Mouse (Mus musculus): ENCODE data around the gene Cdnf. TPM values are rescaled to one million over a fixed set of nuclear protein-coding genes. Genes with fewer than 3 reads are reported as not detected.
A peak's percentile ranks its signal among the peaks of the same experiment; 100 is the strongest.

The Cdnf gene
- polyA plus RNA-seq, 1 experiment from 2014 or later: 1.7 TPM

DNA sequence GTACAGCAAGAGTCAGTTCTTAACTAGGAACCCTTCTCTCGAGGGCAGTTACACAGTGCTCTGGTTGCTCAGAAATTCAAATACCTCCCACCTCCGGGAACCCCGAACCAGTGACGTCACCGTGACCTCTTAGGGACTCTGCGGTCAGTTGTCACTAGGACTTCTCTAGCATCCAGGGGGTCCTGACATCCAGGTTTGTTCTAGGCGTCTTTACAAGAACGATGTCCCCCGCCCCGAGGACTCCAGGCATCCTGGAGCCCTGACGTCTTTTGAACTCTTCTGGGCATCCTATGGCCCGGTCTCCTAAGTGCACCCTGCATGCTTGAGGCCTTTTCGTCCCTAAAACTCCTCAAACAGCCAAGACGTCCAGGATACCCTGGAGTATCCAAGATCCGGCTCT, 754 bp upstream of the Cdnf start:
- in situ Hi-C loops (cut with MboI; ENCODE audit: low pct_unique_long_range_greater_than_20kb): no loop called here

DNA sequence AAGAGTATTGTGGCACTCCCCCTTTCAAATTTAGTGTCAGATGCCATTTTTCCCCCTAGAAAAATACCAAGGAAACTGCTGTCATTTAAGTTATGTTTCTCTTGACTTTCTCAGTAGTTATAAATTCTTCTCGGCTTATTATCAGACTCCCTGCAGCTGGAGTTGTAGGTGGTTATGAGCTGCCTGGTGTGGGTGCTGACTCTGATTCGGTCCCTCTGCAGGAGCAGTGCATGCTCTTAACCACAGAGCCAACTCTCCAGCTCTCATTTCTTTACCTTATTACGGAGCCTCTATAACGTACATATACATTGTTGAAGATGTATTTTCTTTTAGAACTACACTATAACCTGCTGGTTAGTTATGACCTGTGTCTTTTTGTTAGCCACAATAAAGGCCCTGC, 9.7 kb downstream of the Cdnf start:
- CTCF ChIA-PET: interaction anchor here (1.3 kb wide), 1 partner anchor 10 kb away, joined by 3 read pairs; no protein-coding TSS in a partner anchor
- POLR2A ChIA-PET: no interaction called here
- no peak for DNase-seq (ENCODE audit: low read depth, low spot score)
- no peaks in the 10 kb centered on the region for H3K27me3 ChIP-seq
- no peak for ATAC-seq
- no peak for TF ChIP-seq CTCF (IDR thresholded peaks at IDR 0.05)
- in situ Hi-C loops (cut with MboI; ENCODE audit: low pct_unique_long_range_greater_than_20kb): no loop called here

More for the DNA sequence above, 754 bp upstream of the Cdnf start:
- ATAC-seq (peak; percentile 3), DNase-seq (ENCODE audit: low read depth, low spot score) (no peak)
- ChIA-PET POLR2A (no interaction called here), CTCF (no interaction called here)
- no peak for TF ChIP-seq CTCF (IDR thresholded peaks at IDR 0.05)
- no peaks in the 10 kb centered on the region for H3K27me3 ChIP-seq

DNA sequence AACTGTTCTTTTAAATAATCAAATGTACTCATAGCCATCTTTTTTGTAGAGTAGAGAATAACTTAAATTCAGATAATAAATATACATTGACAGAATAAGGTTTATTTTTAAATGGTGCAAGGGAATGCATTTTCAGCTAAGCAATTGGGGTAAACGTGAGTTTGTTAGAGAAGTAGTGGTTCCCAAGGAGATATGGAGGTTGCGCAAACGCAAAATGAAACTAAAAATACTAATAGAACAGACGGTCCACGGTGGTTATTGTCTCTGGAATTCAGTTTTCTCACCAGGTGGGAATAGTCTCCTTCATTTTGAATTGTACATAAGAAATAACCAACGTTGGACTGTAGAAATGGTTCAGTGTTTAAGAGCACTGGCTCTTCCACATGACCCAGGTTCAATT, 13.5 kb downstream of the Cdnf start:
- in situ Hi-C loops (cut with MboI; ENCODE audit: low pct_unique_long_range_greater_than_20kb): no loop called here
- no peak for TF ChIP-seq CTCF (IDR thresholded peaks at IDR 0.05)
- ATAC-seq (no peak), DNase-seq (ENCODE audit: low read depth, low spot score) (no peak)
- POLR2A ChIA-PET: no interaction called here
- CTCF ChIA-PET: no interaction called here
- H3K27me3 ChIP-seq: peaks cover 5% of the 10 kb centered on the region

GRCm38 (mm10) chr2:3541307-3542079, 28.7 kb downstream of the Cdnf start:
- DNase-seq (ENCODE audit: low read depth, low spot score): no peak
- TF ChIP-seq CTCF (IDR thresholded peaks at IDR 0.05): no peak
- CTCF ChIA-PET: no interaction called here
- POLR2A ChIA-PET: interaction anchor here (0.6 kb wide), 1 partner anchor 351 kb away, joined by 3 read pairs; no protein-coding TSS in a partner anchor
- ATAC-seq: no peak
- H3K27me3 ChIP-seq: peaks cover 3% of the 10 kb centered on the region
- in situ Hi-C loops (cut with MboI; ENCODE audit: low pct_unique_long_range_greater_than_20kb): no loop called here

- DNase-seq (ENCODE audit: low read depth, low spot score) (no peak), ATAC-seq (no peak)
- CTCF ChIA-PET: interaction anchor here (0.6 to 2.5 kb wide), 23 partner anchors 9 to 259 kb away, joined by 3 to 15 read pairs (median 4); no protein-coding TSS in a partner anchor
- in situ Hi-C loops (cut with MboI; ENCODE audit: low pct_unique_long_range_greater_than_20kb): loop anchor here (5.0 kb wide), 2 partner anchors 231 to 256 kb away; no protein-coding TSS in a partner anchor
- no peak for TF ChIP-seq CTCF (IDR thresholded peaks at IDR 0.05)
- POLR2A ChIA-PET: interaction anchor here (0.6 to 0.7 kb wide), 3 partner anchors 220 to 862 kb away, joined by 3 read pairs; no protein-coding TSS in a partner anchor
- no peaks in the 10 kb centered on the region for H3K27me3 ChIP-seq
Measured at GRCm38 (mm10) chr2:3546055-3546454, 33.2 kb downstream of the Cdnf start.

DNA sequence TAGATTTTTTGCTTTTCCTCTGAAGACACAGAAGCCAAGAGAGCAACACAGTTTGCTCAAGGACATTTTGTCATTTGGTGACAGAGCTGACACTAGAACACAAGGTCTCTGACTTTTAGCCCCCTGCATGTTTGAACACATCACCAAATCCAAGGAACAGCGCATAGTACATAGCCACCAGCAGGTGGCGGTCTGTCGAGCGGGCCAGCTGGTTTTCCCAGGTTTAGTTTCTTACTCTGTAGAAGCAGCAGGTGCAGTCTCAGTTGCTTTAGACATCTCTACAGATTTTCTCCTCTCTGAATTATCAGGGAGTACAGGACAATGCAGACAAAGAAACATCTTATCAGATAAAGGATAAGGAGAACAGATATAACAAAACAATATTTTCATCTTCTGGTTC, 33.8 kb downstream of the Cdnf start:
- DNase-seq (ENCODE audit: low read depth, low spot score) (peak; percentile 20), ATAC-seq (peak; percentile 65)
- TF ChIP-seq CTCF (IDR thresholded peaks at IDR 0.05): peak; percentile 95
- ChIA-PET POLR2A (interaction anchor here (0.6 to 0.7 kb wide), 2 partner anchors 219 to 228 kb away, joined by 3 read pairs; no protein-coding TSS in a partner anchor), CTCF (interaction anchor here (0.6 to 2.5 kb wide), 24 partner anchors 8 to 265 kb away, joined by 3 to 15 read pairs (median 4); no protein-coding TSS in a partner anchor)
- in situ Hi-C loops (cut with MboI; ENCODE audit: low pct_unique_long_range_greater_than_20kb): loop anchor here (5.0 kb wide), 2 partner anchors 231 to 256 kb away; no protein-coding TSS in a partner anchor
- H3K27me3 ChIP-seq: no peaks in the 10 kb centered on the region

DNA sequence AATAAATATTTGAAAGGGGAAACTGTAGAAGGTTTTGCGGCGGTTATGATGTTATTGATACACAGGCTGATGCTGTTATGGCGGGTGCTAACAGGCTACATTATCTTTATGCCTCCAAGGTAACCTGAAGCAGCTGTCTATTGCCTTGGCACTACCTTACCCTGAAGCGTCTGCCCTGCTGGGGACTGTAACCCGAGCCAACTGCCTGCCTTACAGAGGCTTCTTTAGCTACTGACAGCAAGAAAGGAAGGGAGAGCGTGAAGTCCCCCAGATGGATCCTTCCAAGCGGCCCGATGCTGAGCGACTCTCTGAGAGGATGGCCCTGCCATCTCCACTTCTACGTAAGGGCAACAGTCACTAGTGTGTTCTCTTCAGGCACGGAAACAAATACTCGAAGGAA, 57.4 kb downstream of the Cdnf start, which contains the start of gene Fam107b:
Fam107b (plus strand) TSS at position 303 of the 400 bp plus-strand sequence.
- CTCF ChIA-PET: no interaction called here
- ATAC-seq: no peak
- no peaks in the 10 kb centered on the region for H3K27me3 ChIP-seq
- TF ChIP-seq CTCF (IDR thresholded peaks at IDR 0.05): no peak
- POLR2A ChIA-PET: no interaction called here
- in situ Hi-C loops (cut with MboI; ENCODE audit: low pct_unique_long_range_greater_than_20kb): no loop called here
- DNase-seq (ENCODE audit: low read depth, low spot score): no peak

GRCm38 (mm10) chr2:3570606-3571005, 57.8 kb downstream of the Cdnf start:
- CTCF ChIA-PET: no interaction called here
- in situ Hi-C loops (cut with MboI; ENCODE audit: low pct_unique_long_range_greater_than_20kb): no loop called here
- no peaks in the 10 kb centered on the region for H3K27me3 ChIP-seq
- POLR2A ChIA-PET: no interaction called here
- no peak for ATAC-seq
- DNase-seq (ENCODE audit: low read depth, low spot score): no peak
- no peak for TF ChIP-seq CTCF (IDR thresholded peaks at IDR 0.05)

- ATAC-seq (no peak), DNase-seq (ENCODE audit: low read depth, low spot score) (no peak)
- H3K27me3 ChIP-seq: no peaks in the 10 kb centered on the region
- TF ChIP-seq CTCF (IDR thresholded peaks at IDR 0.05): no peak
- POLR2A ChIA-PET: no interaction called here
- CTCF ChIA-PET: no interaction called here
- in situ Hi-C loops (cut with MboI; ENCODE audit: low pct_unique_long_range_greater_than_20kb): no loop called here
Measured at GRCm38 (mm10) chr2:3573883-3574282, 61.1 kb downstream of the Cdnf start.

DNA sequence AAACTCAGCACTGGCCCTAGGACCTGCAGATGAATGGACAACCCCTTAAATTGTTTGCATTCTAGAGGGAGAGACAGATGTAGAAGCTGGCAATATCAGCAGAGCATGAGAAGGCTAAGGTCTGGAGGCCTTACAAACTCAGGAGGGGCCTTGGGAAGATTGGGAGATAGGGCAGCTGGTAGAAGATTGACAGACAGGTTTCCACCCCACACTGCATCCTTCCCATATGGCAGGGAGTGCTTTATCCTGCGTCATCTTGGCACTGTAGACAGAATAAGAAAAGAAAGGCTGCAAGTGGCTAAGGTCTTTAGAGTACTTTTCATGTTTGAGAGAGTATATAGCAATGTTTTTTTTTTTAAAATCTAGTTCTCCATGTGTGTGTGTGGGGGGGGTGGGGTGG, 62.3 kb downstream of the Cdnf start:
- CTCF ChIA-PET: no interaction called here
- POLR2A ChIA-PET: no interaction called here
- no peak for TF ChIP-seq CTCF (IDR thresholded peaks at IDR 0.05)
- ATAC-seq: no peak
- in situ Hi-C loops (cut with MboI; ENCODE audit: low pct_unique_long_range_greater_than_20kb): no loop called here
- no peaks in the 10 kb centered on the region for H3K27me3 ChIP-seq
- DNase-seq (ENCODE audit: low read depth, low spot score): no peak

Other genes with a start within 250 kb of the Cdnf start
- gene Nmt2, start 228.8 kb upstream of the Cdnf start, polyA plus RNA-seq (2021): 32.0 TPM
- 21.9 TPM for gene Rpp38, start 180.4 kb upstream of the Cdnf start, polyA plus RNA-seq (2021)
- gene Acbd7, start 176.9 kb upstream of the Cdnf start, polyA plus RNA-seq (2021): 4.9 TPM
- gene Olah, start 115.8 kb upstream of the Cdnf start, polyA plus RNA-seq (2021): 0.04 TPM
- 0.15 TPM for gene Meig1, start 90.4 kb upstream of the Cdnf start, polyA plus RNA-seq (2021)
- gene Dclre1c, start 88.9 kb upstream of the Cdnf start, polyA plus RNA-seq (2021): 5.7 TPM
- 4.9 TPM for gene Suv39h2, start 38.0 kb upstream of the Cdnf start, polyA plus RNA-seq (2021)
- gene Gm45902, start 240 bp upstream of the Cdnf start, polyA plus RNA-seq (2021): 3.0 TPM
- gene Hspa14, start 216 bp upstream of the Cdnf start, polyA plus RNA-seq (2021): 61.3 TPM
- 92.8 TPM for gene Fam107b, start 57.5 kb downstream of the Cdnf start, polyA plus RNA-seq (2021)